Mouse (Mus musculus) thymus, adult 2 months (tissue): Measurements from ENCODE around the gene Nr1h2.
A peak's percentile ranks its signal among the peaks of the same experiment; 100 is the strongest.

ENCODE experiments used
- CTCF ChIP-seq: fragments of 200-500 bp; IDR thresholded peaks from 2 replicates; pipeline ENCODE4 v1.5.1; 2012; ENCODE audit warnings: mild to moderate bottlenecking, control low read depth, low read length, moderate library complexity, borderline replicate concordance; ENCODE audit not compliant: control insufficient read depth, poor library complexity, insufficient read depth; ENCODE audit errors: extremely low read depth
- POLR2A ChIP-seq: fragments of 200-500 bp; IDR thresholded peaks from 2 replicates; pipeline ENCODE4 v1.6.1; 2012; ENCODE audit warnings: mild to moderate bottlenecking, low read length, control low read depth, moderate library complexity; ENCODE audit not compliant: control insufficient read depth, poor library complexity, insufficient read depth; ENCODE audit errors: extremely low read depth

DNA sequence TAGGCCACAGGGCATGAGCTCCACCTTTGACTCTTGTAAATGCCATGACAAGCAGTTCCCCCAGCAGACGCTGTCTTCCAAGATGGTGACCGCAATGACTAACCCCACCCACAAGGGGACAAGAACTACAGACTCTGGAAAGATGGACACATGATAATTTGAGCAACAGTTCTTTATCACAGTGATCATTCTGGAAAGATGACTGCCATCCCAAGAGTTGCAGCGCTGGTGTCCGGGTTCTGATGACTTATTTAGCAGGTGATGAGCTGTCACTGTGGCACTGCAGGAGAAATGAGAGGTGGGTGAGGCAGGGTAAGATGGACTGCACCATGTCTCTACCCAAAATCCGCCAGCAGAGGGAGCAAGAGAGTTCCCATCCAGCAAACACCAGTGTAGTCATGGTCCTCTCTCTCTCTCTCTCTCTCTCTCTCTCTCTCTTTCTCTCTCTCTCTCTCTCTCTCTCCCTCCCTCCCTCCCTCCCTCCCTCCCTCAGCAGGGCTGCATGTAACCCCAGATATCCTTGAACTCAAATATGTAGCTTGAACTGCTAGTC, 52.1 kb downstream of the Nr1h2 start:
- TF ChIP-seq CTCF (peak; percentile 59; the same call in 1 of the 2 replicates), POLR2A (no peak)
